10 mouse cellular contexts compared by ENCODE assay signal in genomic region chr12:69198985-69199384, GRCm38 (mm10). TPM values are rescaled to one million over a fixed set of nuclear protein-coding genes. Genes with fewer than 3 reads are reported as not detected.
A peak's percentile ranks its signal among the peaks of the same experiment; 100 is the strongest.
DNase-seq lines count a peak whose midpoint lies in the region; ATAC-seq lines count a peak whose summit lies in the region.
"Had no signal": no experiment of that assay in that cellular context is flagged by ENCODE, and none has a peak within 500 bp of the region (broad histone marks: within the 10 kb centered on the region; RNA-seq: fewer than 3 reads in every experiment).

No protein-coding gene starts in this region.

- no peak for ATAC-seq in hindbrain, embryonic 11.5 days (ENCODE audit: low FRiP score)
- no peak for ATAC-seq in embryonic facial prominence, embryonic 14.5 days (ENCODE audit: low read depth)
- no peak for ATAC-seq in intestine, embryonic 14.5 days (replicated peaks; ENCODE audit: low FRiP score, low TSS enrichment, low read depth)
- ATAC-seq in midbrain, embryonic 13.5 days = no peak

- no peak overlapping the region for H3K9ac ChIP-seq in hindbrain, embryonic 11.5 days (ENCODE audit: low read depth, low read length)
- no peak overlapping the region for H3K9ac ChIP-seq in embryonic facial prominence, embryonic 14.5 days (ENCODE audit: low read depth, low read length)
- H3K9ac ChIP-seq in intestine, embryonic 14.5 days (ENCODE audit: low read length) = no peak overlapping the region
- no peak overlapping the region for H3K9ac ChIP-seq in midbrain, embryonic 13.5 days (replicated peaks)

- no peaks in the 10 kb centered on the region for H3K9me3 ChIP-seq in hindbrain, embryonic 10.5 days
- no peaks in the 10 kb centered on the region for H3K9me3 ChIP-seq in hindbrain, embryonic 11.5 days (ENCODE audit: control insufficient read depth, low read length)
- H3K9me3 ChIP-seq in embryonic facial prominence, embryonic 14.5 days (ENCODE audit: control insufficient read depth, low read length) = no peaks in the 10 kb centered on the region
- H3K9me3 ChIP-seq in intestine, embryonic 14.5 days (ENCODE audit: control insufficient read depth, low read length) = no peaks in the 10 kb centered on the region
- no peaks in the 10 kb centered on the region for H3K9me3 ChIP-seq in midbrain, embryonic 13.5 days
- H3K9me3 ChIP-seq: embryonic facial prominence, embryonic 12.5 days had no signal

- no peak for DNase-seq in hindbrain, embryonic 10.5 days (ENCODE audit: low spot score)
- no peak for DNase-seq in hindbrain, embryonic 11.5 days (ENCODE audit: low spot score)
- no peak for DNase-seq in embryonic facial prominence, embryonic 14.5 days (ENCODE audit: low spot score)
- no peak for DNase-seq in intestine, embryonic 14.5 days (ENCODE audit: low spot score)
- no peak for DNase-seq in adrenal gland, postnatal 25 days
- no peak for DNase-seq in cerebellum, postnatal 14 days
- no peak for DNase-seq in spleen, postnatal 10 days (ENCODE audit: low spot score in 2 of 2)

- H3K4me1 ChIP-seq in hindbrain, embryonic 10.5 days (replicated peaks) = peaks cover 31% of the 10 kb centered on the region
- H3K4me1 ChIP-seq in hindbrain, embryonic 11.5 days (replicated peaks; ENCODE audit: control insufficient read depth, insufficient read depth, low read length) = 0 out of 2 replicates have a peak, but pooled peaks cover 2% of the 10 kb centered on the region
- H3K4me1 ChIP-seq in embryonic facial prominence, embryonic 14.5 days (ENCODE audit: control insufficient read depth, insufficient read depth, low read length) = peaks cover 21% of the 10 kb centered on the region
- peaks cover 4% of the 10 kb centered on the region; the same call in 1 of the 2 replicates for H3K4me1 ChIP-seq in intestine, embryonic 14.5 days (replicated peaks; ENCODE audit: control insufficient read depth, insufficient read depth, low read length)
- peaks cover 31% of the 10 kb centered on the region for H3K4me1 ChIP-seq in midbrain, embryonic 13.5 days (replicated peaks)

- H3K27ac ChIP-seq in hindbrain, embryonic 10.5 days = no peak overlapping the region
- H3K27ac ChIP-seq in hindbrain, embryonic 11.5 days (ENCODE audit: low read depth, low read length) = no peak overlapping the region
- H3K27ac ChIP-seq in embryonic facial prominence, embryonic 14.5 days (replicated peaks; ENCODE audit: low read depth, low read length) = no peak overlapping the region
- H3K27ac ChIP-seq in intestine, embryonic 14.5 days (ENCODE audit: low read depth) = no peak overlapping the region
- H3K27ac ChIP-seq in midbrain, embryonic 13.5 days = no peak overlapping the region
- H3K27ac ChIP-seq: embryonic facial prominence, embryonic 12.5 days; heart, adult 2 months had no signal

- H3K4me3 ChIP-seq in hindbrain, embryonic 10.5 days = peak overlapping the region; percentile 92
- no peak overlapping the region for H3K4me3 ChIP-seq in hindbrain, embryonic 11.5 days (ENCODE audit: low read depth, low read length)
- peak overlapping the region; percentile 95 for H3K4me3 ChIP-seq in embryonic facial prominence, embryonic 14.5 days (ENCODE audit: low read depth, low read length)
- no peak overlapping the region for H3K4me3 ChIP-seq in intestine, embryonic 14.5 days (ENCODE audit: low read depth, low read length)
- H3K4me3 ChIP-seq in midbrain, embryonic 13.5 days (replicated peaks) = peak overlapping the region; percentile 96; the same call in 1 of the 2 replicates

- no peaks in the 10 kb centered on the region for H3K27me3 ChIP-seq in hindbrain, embryonic 10.5 days (ENCODE audit: insufficient read depth, poor library complexity, severe bottlenecking)
- H3K27me3 ChIP-seq in hindbrain, embryonic 11.5 days (ENCODE audit: control insufficient read depth, insufficient read depth, low read length) = no peaks in the 10 kb centered on the region
- H3K27me3 ChIP-seq in embryonic facial prominence, embryonic 14.5 days (replicated peaks; ENCODE audit: control insufficient read depth, insufficient read depth, low read length) = no peaks in the 10 kb centered on the region
- no peaks in the 10 kb centered on the region for H3K27me3 ChIP-seq in intestine, embryonic 14.5 days (replicated peaks; ENCODE audit: control insufficient read depth, insufficient read depth, low read length)
- H3K27me3 ChIP-seq in midbrain, embryonic 13.5 days = no peaks in the 10 kb centered on the region
- H3K27me3 ChIP-seq: embryonic facial prominence, embryonic 12.5 days had no signal

- H3K36me3 ChIP-seq in hindbrain, embryonic 10.5 days = peaks cover 49% of the 10 kb centered on the region
- H3K36me3 ChIP-seq in hindbrain, embryonic 11.5 days (ENCODE audit: control insufficient read depth, insufficient read depth, low read length) = no peaks in the 10 kb centered on the region; the same call in 1 of the 2 replicates
- H3K36me3 ChIP-seq in embryonic facial prominence, embryonic 14.5 days (ENCODE audit: control insufficient read depth, insufficient read depth, low read length) = peaks cover 42% of the 10 kb centered on the region
- peaks cover 37% of the 10 kb centered on the region for H3K36me3 ChIP-seq in intestine, embryonic 14.5 days (ENCODE audit: control insufficient read depth, insufficient read depth, low read length)
- H3K36me3 ChIP-seq in midbrain, embryonic 13.5 days = peaks cover 23% of the 10 kb centered on the region

- H3K4me2 ChIP-seq in hindbrain, embryonic 11.5 days (replicated peaks; ENCODE audit: low read depth, low read length) = no peak overlapping the region
- H3K4me2 ChIP-seq in embryonic facial prominence, embryonic 14.5 days (ENCODE audit: low read depth, low read length) = peak overlapping the region; percentile 78
- peak overlapping the region; percentile 86 for H3K4me2 ChIP-seq in intestine, embryonic 14.5 days (ENCODE audit: low read length)
- H3K4me2 ChIP-seq in midbrain, embryonic 13.5 days (replicated peaks) = peak overlapping the region; percentile 96; the same call in 1 of the 2 replicates

RNA-seq across cellular contexts. Expression of gene Dnaaf2, which starts 0.8 kb away (rescaled TPM):
- polyA plus RNA-seq in hindbrain, embryonic 10.5 days (2016; fragmentation: Nextera tagmentation; extraction: Ambion mirVana) = 16.4 and 17.9 TPM in 2 replicates
- 13.2 and 13.9 TPM in 2 replicates for polyA plus RNA-seq in hindbrain, embryonic 11.5 days (2014; fragmentation: Nextera tagmentation; extraction: Ambion mirVana)
- polyA plus RNA-seq in embryonic facial prominence, embryonic 14.5 days (2014; fragmentation: Nextera tagmentation; extraction: Ambion mirVana) = 5.5 and 6.0 TPM in 2 replicates
- 8.1 and 8.7 TPM in 2 replicates for polyA plus RNA-seq in intestine, embryonic 14.5 days (2014; fragmentation: Nextera tagmentation; extraction: Ambion mirVana)
- polyA plus RNA-seq in midbrain, embryonic 13.5 days (2015; fragmentation: Nextera tagmentation; extraction: Ambion mirVana) = 8.2 and 8.9 TPM in 2 replicates
- total RNA-seq in adrenal gland, postnatal 25 days (2021) = 0.95 and 2.0 TPM in 2 replicates

RNA-seq across cellular contexts. Expression of gene Gm49383, which starts 2.1 kb away (rescaled TPM):
- polyA plus RNA-seq in hindbrain, embryonic 10.5 days (2016; fragmentation: Nextera tagmentation; extraction: Ambion mirVana) = 44.2 and 59.3 TPM in 2 replicates
- polyA plus RNA-seq in hindbrain, embryonic 11.5 days (2014; fragmentation: Nextera tagmentation; extraction: Ambion mirVana) = 33.2 and 35.8 TPM in 2 replicates
- polyA plus RNA-seq in embryonic facial prominence, embryonic 14.5 days (2014; fragmentation: Nextera tagmentation; extraction: Ambion mirVana) = 18.2 and 23.2 TPM in 2 replicates
- polyA plus RNA-seq in intestine, embryonic 14.5 days (2014; fragmentation: Nextera tagmentation; extraction: Ambion mirVana) = 27.5 and 32.5 TPM in 2 replicates
- 20.7 and 24.5 TPM in 2 replicates for polyA plus RNA-seq in midbrain, embryonic 13.5 days (2015; fragmentation: Nextera tagmentation; extraction: Ambion mirVana)
- total RNA-seq in adrenal gland, postnatal 25 days (2021) = 6.6 and 6.8 TPM in 2 replicates

RNA-seq across cellular contexts. Expression of gene Gm49384, which starts 5.1 kb away (rescaled TPM):
- 36.4 and 49.5 TPM in 2 replicates for polyA plus RNA-seq in hindbrain, embryonic 10.5 days (2016; fragmentation: Nextera tagmentation; extraction: Ambion mirVana)
- polyA plus RNA-seq in hindbrain, embryonic 11.5 days (2014; fragmentation: Nextera tagmentation; extraction: Ambion mirVana) = 34.5 and 36.2 TPM in 2 replicates
- polyA plus RNA-seq in embryonic facial prominence, embryonic 14.5 days (2014; fragmentation: Nextera tagmentation; extraction: Ambion mirVana) = 18.4 and 19.4 TPM in 2 replicates
- polyA plus RNA-seq in intestine, embryonic 14.5 days (2014; fragmentation: Nextera tagmentation; extraction: Ambion mirVana) = 25.8 and 29.4 TPM in 2 replicates
- polyA plus RNA-seq in midbrain, embryonic 13.5 days (2015; fragmentation: Nextera tagmentation; extraction: Ambion mirVana) = 15.8 and 19.0 TPM in 2 replicates
- 5.4 and 6.9 TPM in 2 replicates for total RNA-seq in adrenal gland, postnatal 25 days (2021)
- polyA plus RNA-seq: heart, adult 2 months had no signal

RNA-seq across cellular contexts. Expression of gene Mgat2, which starts 15.0 kb away (rescaled TPM):
- 33.9 and 35.6 TPM in 2 replicates for polyA plus RNA-seq in hindbrain, embryonic 10.5 days (2016; fragmentation: Nextera tagmentation; extraction: Ambion mirVana)
- 35.9 and 37.7 TPM in 2 replicates for polyA plus RNA-seq in hindbrain, embryonic 11.5 days (2014; fragmentation: Nextera tagmentation; extraction: Ambion mirVana)
- 65.5 and 66.1 TPM in 2 replicates for polyA plus RNA-seq in embryonic facial prominence, embryonic 14.5 days (2014; fragmentation: Nextera tagmentation; extraction: Ambion mirVana)
- 41.5 and 49.4 TPM in 2 replicates for polyA plus RNA-seq in intestine, embryonic 14.5 days (2014; fragmentation: Nextera tagmentation; extraction: Ambion mirVana)
- 32.0 and 35.0 TPM in 2 replicates for polyA plus RNA-seq in midbrain, embryonic 13.5 days (2015; fragmentation: Nextera tagmentation; extraction: Ambion mirVana)
- total RNA-seq in adrenal gland, postnatal 25 days (2021) = 48.4 and 54.3 TPM in 2 replicates

RNA-seq across cellular contexts. Expression of gene Rpl36al, which starts 15.1 kb away (rescaled TPM):
- polyA plus RNA-seq in hindbrain, embryonic 10.5 days (2016; fragmentation: Nextera tagmentation; extraction: Ambion mirVana) = 497 and 532 TPM in 2 replicates
- 461 and 473 TPM in 2 replicates for polyA plus RNA-seq in hindbrain, embryonic 11.5 days (2014; fragmentation: Nextera tagmentation; extraction: Ambion mirVana)
- 562 and 692 TPM in 2 replicates for polyA plus RNA-seq in embryonic facial prominence, embryonic 14.5 days (2014; fragmentation: Nextera tagmentation; extraction: Ambion mirVana)
- 678 and 785 TPM in 2 replicates for polyA plus RNA-seq in intestine, embryonic 14.5 days (2014; fragmentation: Nextera tagmentation; extraction: Ambion mirVana)
- polyA plus RNA-seq in midbrain, embryonic 13.5 days (2015; fragmentation: Nextera tagmentation; extraction: Ambion mirVana) = 369 and 374 TPM in 2 replicates
- 574 and 660 TPM in 2 replicates for total RNA-seq in adrenal gland, postnatal 25 days (2021)

Comparison
In these comparisons a context has a peak if more than half of its experiments do, and no peak if none do; other contexts are left out.
1. H3K4me3 ChIP-seq: peak in hindbrain, embryonic 10.5 days (single experiment), embryonic facial prominence, embryonic 14.5 days (single experiment) and midbrain, embryonic 13.5 days (single experiment); none in hindbrain, embryonic 11.5 days (single experiment) and intestine, embryonic 14.5 days (single experiment).